Mouse (Mus musculus): ENCODE measurements at regions not wholly inside any gene's neighbourhood (a gene's known extent, or its start where the extent isn't known, plus 50 kb on each side); places are given as distances from the start of the nearest gene placed in this dataset.

DNA sequence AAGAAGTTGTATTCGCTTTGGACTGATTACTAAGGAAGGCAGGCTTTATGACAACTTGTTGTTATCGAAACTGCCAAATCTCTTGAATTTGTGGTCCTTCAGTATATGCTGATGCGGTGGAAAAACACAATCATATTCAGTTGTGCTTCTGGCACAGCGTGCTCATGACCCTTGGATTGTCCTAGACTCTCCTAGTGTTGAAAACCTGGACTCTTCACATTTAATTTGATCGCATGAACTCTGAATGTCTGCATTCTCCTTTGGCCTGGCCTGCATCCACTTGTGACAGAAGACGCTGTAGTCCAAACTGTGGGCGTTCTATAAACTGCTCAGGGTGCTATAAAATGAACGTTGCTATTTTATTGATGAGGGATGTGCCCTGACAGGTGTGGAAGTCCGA, 80.6 kb upstream of the Mapk10 start:
- no peak for TF ChIP-seq POLR2A (IDR thresholded peaks at IDR 0.05; ENCODE audit: borderline replicate concordance, extremely low read depth, low read depth, low read length)
- no peak for TF ChIP-seq CTCF (IDR thresholded peaks at IDR 0.05; ENCODE audit: insufficient read depth, low read length)
